Mouse (Mus musculus) gastrocnemius, postnatal 10 days (tissue): ENCODE results near the gene Zfp982. TPM values are rescaled to one million over a fixed set of nuclear protein-coding genes. Genes with fewer than 3 reads are reported as not detected.
"Not testable (repeated sequence)": the region's sequence is repeated elsewhere in the genome, so short reads cannot be mapped to it uniquely, and the experiment has no call there.

Source experiments
- DNase-seq: peaks from one replicate; pipeline ENCODE4 v3.0.0; 2021; ENCODE audit warnings: mixed read lengths
- long read RNA-seq, 2 experiments: library from polyadenylated mRNA; stranded (forward); transcript quantifications; one replicate each; pipeline ENCODE4 v2.0.0; 2021
- total RNA-seq, 2 experiments: library from RNA; stranded (reverse); gene quantifications; 2 replicates each; pipeline ENCODE4 v1.2.3; 2021

Gene Zfp982
- total RNA-seq = 1 to 10 TPM; 4.9 to 5.1 TPM
- long read RNA-seq, experiment 1, partial matches to known transcripts = 0 of 1 reads
- long read RNA-seq, experiment 1, other reads (novel, unspliced or antisense) = 1 of 1 reads
- long read RNA-seq, experiment 2, partial matches to known transcripts = 0 of 2 reads
- long read RNA-seq, experiment 2, other reads (novel, unspliced or antisense) = 2 of 2 reads

- DNase-seq = not testable (repeated sequence)
Measured at GRCm38 (mm10) chr4:147492117-147492516, at the start of gene Zfp982. Gene Zfp982 (plus strand): TSS chr4:147492417.

- peak; percentile 56 for DNase-seq
Measured at GRCm38 (mm10) chr4:147442649-147443553, 49.3 kb upstream of the Zfp982 start.

- DNase-seq = not testable (repeated sequence)
Measured at GRCm38 (mm10) chr4:147443554-147443927, 48.7 kb upstream of the Zfp982 start.

- DNase-seq = not testable (repeated sequence)
Measured at GRCm38 (mm10) chr4:147445371-147445770, 46.8 kb upstream of the Zfp982 start.

- no peak for DNase-seq
Measured at GRCm38 (mm10) chr4:147448358-147448757, 43.9 kb upstream of the Zfp982 start.

GRCm38 (mm10) chr4:147449099-147449581 is 43.1 kb upstream of the Zfp982 start:
- no peak for DNase-seq

GRCm38 (mm10) chr4:147449986-147450385 is 42.2 kb upstream of the Zfp982 start:
- not testable (repeated sequence) for DNase-seq

GRCm38 (mm10) chr4:147467207-147467606 is 25.0 kb upstream of the Zfp982 start:
- DNase-seq = not testable (repeated sequence)

GRCm38 (mm10) chr4:147498772-147499613 is 6.8 kb downstream of the Zfp982 start:
- not testable (repeated sequence) for DNase-seq

GRCm38 (mm10) chr4:147509174-147509573 is 17.0 kb downstream of the Zfp982 start:
- no peak for DNase-seq

- DNase-seq = no peak
Measured at GRCm38 (mm10) chr4:147518981-147519380, 26.8 kb downstream of the Zfp982 start.

- no peak for DNase-seq
Measured at GRCm38 (mm10) chr4:147520100-147520499, 27.9 kb downstream of the Zfp982 start.

- DNase-seq = no peak
Measured at GRCm38 (mm10) chr4:147525125-147525524, 32.9 kb downstream of the Zfp982 start.

- DNase-seq = no peak
Measured at GRCm38 (mm10) chr4:147530366-147530765, 38.1 kb downstream of the Zfp982 start.

GRCm38 (mm10) chr4:147535916-147536315 is 43.7 kb downstream of the Zfp982 start:
- DNase-seq = not testable (repeated sequence)

- no peak for DNase-seq
Measured at GRCm38 (mm10) chr4:147537702-147538101, 45.5 kb downstream of the Zfp982 start.

- not testable (repeated sequence) for DNase-seq
Measured at GRCm38 (mm10) chr4:147539918-147540317, 47.7 kb downstream of the Zfp982 start, which contains the start of gene Gm16503. Gene Gm16503 (plus strand): TSS chr4:147540218.

GRCm38 (mm10) chr4:147541105-147541504 is 48.9 kb downstream of the Zfp982 start:
- DNase-seq = no peak

- DNase-seq = not testable (repeated sequence)
Measured at GRCm38 (mm10) chr4:147553071-147553470, 60.9 kb downstream of the Zfp982 start, which contains the start of gene Zfp985. Gene Zfp985 (plus strand): TSS chr4:147553277.

GRCm38 (mm10) chr4:147554361-147554760 is 62.1 kb downstream of the Zfp982 start:
- DNase-seq = not testable (repeated sequence)

- DNase-seq = not testable (repeated sequence)
Measured at GRCm38 (mm10) chr4:147556921-147557320, 64.7 kb downstream of the Zfp982 start.

GRCm38 (mm10) chr4:147558011-147558410 is 65.8 kb downstream of the Zfp982 start:
- not testable (repeated sequence) for DNase-seq
